Mouse (Mus musculus) left cerebral cortex, adult 18-20 months (tissue): ENCODE measurements at regions not wholly inside any gene's neighbourhood (a gene's known extent, or its start where the extent isn't known, plus 50 kb on each side); places are given as distances from the start of the nearest gene placed in this dataset.

Experiments
- DNase-seq, 2 experiments: peaks; one replicate each; pipeline ENCODE4 v3.0.0; 2021 to 2022; ENCODE audit warnings: low spot score in 2 of 2, mixed read lengths in 1 of 2

DNA sequence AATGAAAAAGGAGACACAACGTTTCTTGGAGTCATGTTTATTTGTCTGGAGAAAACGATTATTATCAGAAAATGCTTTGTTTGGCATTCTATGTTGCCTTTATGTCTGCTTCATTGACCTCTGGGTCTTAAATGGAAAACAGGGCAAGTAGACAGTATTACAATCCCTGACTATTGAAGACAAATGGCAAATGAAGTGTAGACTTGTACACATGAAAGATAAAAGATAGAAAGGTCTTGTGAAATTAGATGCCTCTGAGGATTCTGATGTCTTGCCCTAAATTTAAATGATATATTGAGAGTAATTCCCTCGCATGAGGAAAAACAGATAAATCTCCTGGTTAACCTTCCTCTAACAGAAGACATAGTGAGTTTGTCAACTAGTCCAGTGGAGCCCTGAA lies 1186.7 kb downstream of the Slitrk1 start:
- no peak for DNase-seq

DNA sequence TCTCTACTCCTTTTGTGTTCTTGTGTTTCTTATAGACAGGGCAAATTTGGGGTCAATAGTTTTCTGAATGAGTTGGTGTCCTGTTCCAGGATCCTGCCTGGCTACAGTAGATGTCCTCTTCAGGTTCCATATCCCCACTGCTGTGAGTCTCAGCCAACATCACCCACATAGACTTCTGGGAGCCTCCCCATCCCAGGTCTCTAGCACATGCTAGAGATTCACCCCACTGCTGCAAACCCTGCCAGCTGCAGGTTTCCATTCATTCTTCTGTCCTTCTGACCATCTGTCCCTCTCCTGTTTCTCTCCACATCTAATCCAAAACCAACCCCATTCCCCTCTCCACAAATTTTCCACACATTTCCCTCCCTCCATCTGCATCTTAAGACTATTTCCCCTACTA lies 1225.6 kb downstream of the Slitrk1 start:
- DNase-seq = no peak

DNA sequence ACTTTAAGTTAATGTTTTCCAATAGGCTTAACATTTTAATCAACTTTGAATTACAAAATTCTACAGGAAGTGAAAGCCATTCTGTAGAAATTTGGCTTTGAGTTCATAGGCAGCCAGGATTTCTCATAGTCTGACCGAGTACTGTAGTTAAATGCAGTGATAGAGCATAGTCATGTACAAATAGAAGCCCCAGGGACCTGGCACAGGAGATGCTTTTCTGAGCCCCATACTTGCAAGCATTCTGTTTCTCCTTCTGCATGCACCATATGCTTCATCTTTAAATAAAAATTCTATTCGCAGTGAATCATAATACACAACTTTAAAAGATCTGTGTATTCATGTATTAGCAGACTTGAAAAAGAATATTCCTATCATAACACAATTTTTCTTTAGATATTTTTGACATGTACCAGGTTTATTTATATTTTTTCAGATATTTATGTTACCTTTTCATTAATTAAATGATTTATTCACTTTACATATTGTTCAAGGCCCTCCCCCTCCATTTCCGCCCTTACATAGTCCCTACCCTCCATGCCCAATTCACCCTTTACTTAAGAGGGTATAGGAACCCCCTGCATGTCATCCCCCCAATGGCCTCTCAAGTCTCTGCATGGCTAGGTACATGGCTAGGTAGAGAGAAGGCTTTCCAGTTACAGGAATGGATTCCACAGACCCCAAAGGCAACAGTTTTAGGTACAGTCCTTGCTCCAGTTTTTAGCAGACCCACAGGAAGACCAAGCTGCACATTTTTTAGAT lies 1226.5 kb downstream of the Slitrk1 start:
- peak; percentile 14 to 40 for DNase-seq

DNA sequence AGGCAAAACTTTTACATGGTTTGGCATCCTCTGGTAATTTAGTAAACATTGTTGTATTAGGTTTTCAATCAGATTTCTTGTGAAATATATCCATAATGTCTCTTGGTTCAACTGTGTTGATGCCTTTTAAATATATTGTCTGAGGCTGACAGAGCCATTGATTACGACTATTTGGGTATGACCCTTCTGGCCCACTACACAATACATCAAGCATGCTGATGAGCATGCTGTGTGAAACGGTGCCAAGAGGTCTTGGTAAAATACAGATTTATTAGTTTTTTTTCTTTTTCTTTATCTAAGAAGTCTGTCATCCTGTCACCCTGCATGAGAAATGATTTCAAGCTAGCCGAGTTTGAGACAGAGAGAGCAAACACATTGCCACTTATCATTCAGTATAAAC lies 1257.4 kb downstream of the Slitrk1 start:
- no peak for DNase-seq

DNA sequence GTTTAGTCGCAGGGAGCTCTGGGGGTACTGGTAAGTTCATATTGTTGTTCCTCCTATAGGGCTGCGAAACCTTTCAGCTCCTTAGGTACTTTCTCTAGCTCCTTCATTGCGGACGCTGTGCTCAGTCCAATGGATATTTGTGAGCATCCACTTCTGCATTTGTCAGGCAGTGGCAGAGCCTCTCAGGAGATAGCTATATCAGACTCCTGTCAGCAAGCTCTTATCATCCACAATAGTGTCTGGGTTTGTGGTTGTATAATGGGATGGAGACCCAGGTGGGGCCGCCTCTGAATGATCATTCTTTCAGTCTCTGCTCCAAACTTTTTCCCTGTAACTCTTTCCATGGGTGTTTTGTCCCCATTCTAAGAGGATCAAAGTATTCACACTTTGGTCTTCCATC lies 1298.5 kb downstream of the Slitrk1 start:
- DNase-seq = no peak

DNA sequence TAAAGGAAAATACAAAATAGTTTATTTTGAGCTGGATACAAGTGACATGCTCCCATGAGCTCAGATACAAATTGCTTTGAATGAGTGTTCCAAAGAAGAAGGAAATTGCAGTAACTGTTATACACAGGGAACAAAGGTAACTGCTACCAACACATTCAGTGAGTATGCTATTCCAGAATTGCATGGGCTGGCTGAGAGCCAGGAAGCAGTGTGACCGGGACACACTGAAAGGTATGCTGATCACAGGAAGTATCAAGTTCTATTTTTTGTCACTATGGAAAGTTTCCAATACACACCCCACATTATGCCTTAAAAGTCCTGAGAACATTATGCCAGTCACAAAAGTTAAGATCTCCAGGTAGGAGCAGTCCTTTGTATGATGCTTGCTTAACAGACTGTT lies 1299.6 kb downstream of the Slitrk1 start:
- no peak for DNase-seq

DNA sequence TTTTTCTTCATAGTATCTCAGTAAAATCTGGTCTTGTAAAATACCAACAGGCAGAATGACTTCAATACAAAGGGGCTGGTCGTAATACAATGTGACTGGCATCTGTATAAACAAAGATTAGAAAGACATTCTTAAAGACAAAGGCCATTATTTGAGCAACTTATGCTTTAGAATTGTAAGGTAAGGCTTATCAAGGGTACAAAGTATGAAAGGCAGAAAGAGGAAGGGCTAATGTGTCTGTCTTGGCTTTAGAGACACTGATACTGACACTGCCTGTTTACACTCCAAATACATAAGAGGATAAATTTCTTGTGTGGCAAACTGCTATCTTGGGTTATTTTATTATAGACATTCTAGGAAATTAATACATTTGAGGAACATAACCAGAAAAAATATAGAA lies 1310.8 kb downstream of the Slitrk1 start:
- DNase-seq = no peak

DNA sequence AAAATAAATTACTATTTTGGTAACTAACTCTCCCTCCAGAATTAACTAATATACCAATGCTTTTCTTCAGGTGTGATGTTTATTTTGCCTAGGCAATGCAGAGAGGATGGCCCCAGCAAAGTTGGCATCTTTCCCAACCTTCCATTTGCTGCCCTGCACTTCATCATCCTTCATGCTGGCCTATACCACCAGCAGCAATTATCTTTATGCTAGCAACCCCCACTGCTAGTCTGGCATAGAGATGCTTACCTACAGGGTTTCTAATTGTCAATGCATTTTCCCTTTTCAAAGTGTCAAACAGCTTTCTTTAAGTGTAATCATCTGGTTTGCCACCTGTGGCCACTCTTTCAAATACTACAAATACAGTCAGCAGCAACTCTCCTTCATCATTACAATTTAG lies 1327.2 kb downstream of the Slitrk1 start:
- no peak for DNase-seq

DNA sequence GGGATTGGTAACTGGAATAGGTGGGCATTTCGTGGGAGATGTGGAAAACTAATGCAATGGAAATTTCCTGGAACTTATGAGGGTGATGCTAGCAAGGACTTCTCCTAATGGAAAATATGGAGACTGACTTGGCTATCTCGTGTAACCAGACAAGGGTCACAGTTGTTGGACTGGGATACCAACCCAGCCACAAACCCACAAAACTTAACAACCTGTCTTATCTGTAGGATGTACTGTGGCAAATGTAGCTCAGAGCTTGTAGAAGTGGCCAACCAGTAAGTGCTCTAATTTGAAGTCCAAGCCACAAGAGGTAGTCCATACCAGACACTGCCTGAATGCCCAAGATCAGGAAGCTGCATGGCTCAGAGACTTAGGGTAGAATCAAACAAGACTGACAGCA lies 1329.7 kb downstream of the Slitrk1 start:
- no peak for DNase-seq

DNA sequence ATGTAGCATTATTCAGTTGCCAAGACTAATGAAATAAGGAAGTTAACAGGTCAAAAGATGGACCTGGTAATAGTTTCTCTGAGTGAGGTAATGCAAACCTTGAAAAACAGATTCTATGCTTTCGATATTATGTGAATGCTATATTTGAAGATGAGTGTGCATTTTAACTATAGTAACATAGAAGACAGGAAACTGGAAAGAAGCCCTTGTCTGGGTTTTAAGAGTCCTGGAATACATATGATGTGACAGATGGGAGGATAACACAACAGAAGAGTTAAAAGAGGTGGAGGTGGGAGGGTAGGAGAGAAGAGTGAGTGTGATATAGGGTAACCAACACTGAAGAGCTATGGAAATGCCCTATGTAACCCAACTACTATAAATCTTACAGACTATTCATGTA lies 1343.3 kb downstream of the Slitrk1 start:
- no peak for DNase-seq

DNA sequence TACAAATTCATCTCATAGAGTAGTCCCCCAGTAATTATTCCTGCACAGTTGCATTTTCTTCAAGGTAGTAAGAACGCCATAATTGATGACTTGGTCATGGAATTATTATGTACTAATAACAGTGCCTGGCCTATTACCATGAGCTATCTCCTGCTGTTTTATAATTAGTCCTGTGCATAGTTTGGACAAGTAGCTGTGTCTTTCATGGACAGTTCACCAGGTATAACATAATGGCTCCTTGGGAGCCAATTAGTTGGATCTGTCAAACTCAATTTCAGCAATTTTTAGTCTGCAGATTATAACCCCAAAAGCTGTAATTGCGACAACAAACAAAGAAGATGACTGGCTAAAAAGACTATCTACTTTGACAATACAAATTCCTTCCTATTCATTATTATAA lies 1345.5 kb downstream of the Slitrk1 start:
- no peak for DNase-seq
